Mouse (Mus musculus) c-Kit-positive CD71-positive TER-119-positive erythroid progenitor cells, embryonic 14.5 days (primary cell): ENCODE measurements at regions not wholly inside any gene's neighbourhood (a gene's known extent, or its start where the extent isn't known, plus 50 kb on each side); places are given as distances from the start of the nearest gene placed in this dataset.
"Not testable (repeated sequence)": the region's sequence is repeated elsewhere in the genome, so short reads cannot be mapped to it uniquely, and the experiment has no call there.

Experiments
- DNase-seq: peaks from one replicate; pipeline ENCODE4 v3.0.0-alpha.2; 2013; ENCODE audit warnings: low spot score

GRCm38 (mm10) chr10:91447974-91448703 lies 267.0 kb upstream of the Tmpo start:
- no peak for DNase-seq

GRCm38 (mm10) chr10:91443321-91443720 lies 262.2 kb upstream of the Tmpo start:
- DNase-seq, result no peak

- DNase-seq, result no peak
These were observed 258.9 kb upstream of the Tmpo start for GRCm38 (mm10) chr10:91440051-91440450.

- no peak for DNase-seq
These were observed 256.8 kb upstream of the Tmpo start for GRCm38 (mm10) chr10:91437917-91438316.

DNA sequence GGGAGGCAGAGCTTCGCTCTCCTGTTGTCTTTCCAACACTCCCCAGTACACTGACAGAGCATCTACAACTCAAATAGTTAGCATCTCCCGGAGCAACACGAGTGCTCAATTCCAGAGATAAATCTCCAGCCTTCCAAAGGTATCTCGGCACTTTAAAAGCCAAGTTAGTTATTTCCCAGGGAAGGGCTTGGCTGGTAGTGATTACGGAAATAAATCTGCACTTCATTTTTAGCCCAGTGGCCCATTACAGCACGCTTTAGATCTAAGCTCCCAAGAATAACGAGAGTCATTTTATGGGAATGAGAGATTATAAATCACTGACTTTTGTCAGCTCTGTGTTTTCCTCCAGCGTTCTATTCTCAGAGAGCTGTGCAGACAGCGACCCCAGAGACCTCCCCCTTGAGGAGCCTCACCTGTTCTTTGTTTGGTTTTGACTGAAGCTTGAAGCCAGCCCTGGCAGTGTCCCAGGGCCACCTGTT lies 255.0 kb upstream of the Tmpo start:
- no peak for DNase-seq

DNA sequence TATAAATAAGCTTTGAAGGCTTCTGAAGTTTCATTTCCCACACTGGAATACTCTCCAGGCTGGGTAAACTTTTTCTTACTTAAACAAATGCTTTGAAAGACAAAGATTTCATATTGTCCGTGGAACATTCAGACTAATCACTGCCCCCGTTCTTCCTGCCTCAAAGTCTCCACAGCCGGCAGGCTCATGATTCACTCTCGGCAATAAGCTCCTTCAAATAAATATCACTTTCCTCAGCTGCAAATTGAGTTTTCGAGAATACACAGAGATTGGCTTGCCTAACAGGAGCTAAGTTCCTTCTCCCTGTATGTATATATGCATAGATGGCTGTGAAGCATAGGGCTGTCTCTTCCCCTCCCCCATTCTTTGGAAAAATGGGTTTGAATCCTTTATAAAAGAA lies 249.2 kb upstream of the Tmpo start:
- DNase-seq, result no peak

DNA sequence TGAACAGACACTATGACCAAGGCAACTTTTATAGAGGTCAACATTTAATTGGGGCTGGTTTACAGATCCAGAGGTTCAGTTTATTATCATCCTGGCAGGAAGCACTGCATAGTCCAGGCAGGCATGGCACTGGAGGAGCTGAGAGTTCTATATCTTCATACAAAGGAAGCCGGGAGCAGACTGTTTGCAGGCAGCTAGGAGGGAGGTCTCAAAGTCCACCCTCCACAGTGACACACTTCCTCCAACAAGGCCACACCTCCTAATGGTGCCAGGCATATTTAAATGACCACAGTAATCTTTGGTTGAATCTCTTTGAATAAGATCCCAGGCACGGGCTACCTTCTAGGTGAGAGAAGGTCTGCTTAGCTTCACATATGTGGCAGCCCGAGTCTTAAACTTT lies 245.5 kb upstream of the Tmpo start:
- DNase-seq, result no peak

GRCm38 (mm10) chr10:91425625-91426385 lies 244.7 kb upstream of the Tmpo start:
- not testable (repeated sequence) for DNase-seq

GRCm38 (mm10) chr10:91424786-91425185 lies 243.7 kb upstream of the Tmpo start:
- DNase-seq, result no peak

- no peak for DNase-seq
These were observed 206.1 kb upstream of the Tmpo start for GRCm38 (mm10) chr10:91387255-91387654.

DNA sequence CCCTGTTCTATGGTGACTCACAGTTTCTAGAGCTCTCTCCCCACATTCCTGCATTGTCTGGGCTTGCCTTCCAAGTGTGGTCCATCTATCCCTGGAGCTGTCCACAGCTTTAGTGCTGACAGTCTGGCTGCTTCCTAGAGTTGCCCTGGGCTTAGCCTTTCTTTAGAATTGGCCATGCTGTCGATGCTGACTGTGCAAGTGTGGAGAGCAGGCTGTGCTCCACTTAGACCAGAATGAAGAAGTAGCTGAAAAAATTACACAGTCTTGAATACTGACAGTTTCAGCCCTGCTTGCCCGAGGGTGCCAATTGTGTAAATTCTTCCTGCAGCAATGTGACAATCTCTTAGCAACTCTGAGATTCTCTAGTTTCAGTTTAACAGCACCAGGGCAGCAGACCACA lies 203.3 kb upstream of the Tmpo start:
- DNase-seq, result no peak

- DNase-seq, result no peak
These were observed 195.6 kb upstream of the Tmpo start for GRCm38 (mm10) chr10:91376683-91377082.

DNA sequence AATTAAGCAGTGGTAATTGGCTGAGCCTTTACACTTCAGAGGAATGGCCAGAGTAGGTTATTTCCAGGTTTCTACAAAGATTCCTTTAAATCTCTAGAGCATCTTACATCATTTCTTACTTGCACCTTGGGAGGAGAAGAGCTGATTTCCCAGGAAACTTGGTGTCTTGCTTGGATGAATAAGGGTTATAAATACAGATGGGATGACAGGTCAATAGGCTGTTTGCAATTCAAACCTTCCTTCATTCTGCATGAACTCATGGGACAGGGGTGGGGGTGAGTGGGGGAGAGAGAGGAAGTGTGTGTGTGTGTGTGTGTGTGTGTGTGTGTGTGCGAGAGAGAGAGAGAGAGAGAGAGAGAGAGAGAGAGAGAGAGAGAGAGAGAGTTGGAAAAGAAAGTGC lies 186.4 kb upstream of the Tmpo start:
- DNase-seq, result no peak

DNA sequence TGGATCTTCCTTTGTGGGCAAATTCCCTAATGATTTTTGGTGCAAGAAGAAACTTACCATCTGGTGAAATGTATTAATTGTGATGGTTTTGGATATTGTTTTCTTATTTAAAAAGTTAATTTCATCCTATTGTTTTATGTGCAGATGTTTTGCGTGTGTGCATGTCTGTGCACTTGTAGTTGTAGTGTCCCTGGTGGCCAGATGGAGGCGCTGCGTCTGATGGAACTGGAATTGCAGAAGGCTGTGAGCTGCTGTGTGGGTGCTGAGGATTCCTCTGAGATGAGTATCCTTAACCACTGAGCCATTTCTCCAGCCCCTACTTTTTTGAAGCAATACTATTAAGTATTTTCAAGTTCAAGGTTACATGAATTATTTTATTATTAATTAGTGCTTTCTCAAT lies 181.5 kb upstream of the Tmpo start:
- DNase-seq, result no peak

GRCm38 (mm10) chr10:91361621-91362020 lies 180.5 kb upstream of the Tmpo start:
- DNase-seq, result no peak

DNA sequence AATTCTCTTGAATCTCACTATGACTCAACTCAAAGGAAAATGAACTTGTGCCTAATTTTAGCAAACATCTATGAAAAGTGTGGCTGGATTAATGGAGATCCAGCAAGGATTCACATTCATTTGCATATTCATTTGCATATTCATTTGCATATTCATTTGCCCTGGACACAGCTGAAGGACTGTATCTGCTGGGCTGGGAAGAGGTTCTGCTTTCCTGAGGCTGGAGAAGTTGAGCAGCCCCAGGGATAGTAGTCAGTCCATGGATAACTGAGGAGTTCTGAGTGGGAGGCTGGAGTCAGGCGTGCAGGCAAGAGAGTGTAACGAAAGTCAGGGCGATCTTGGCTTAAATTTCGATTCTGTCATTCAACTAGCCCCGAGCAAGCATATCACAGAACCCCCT lies 164.3 kb upstream of the Tmpo start:
- no peak for DNase-seq

DNA sequence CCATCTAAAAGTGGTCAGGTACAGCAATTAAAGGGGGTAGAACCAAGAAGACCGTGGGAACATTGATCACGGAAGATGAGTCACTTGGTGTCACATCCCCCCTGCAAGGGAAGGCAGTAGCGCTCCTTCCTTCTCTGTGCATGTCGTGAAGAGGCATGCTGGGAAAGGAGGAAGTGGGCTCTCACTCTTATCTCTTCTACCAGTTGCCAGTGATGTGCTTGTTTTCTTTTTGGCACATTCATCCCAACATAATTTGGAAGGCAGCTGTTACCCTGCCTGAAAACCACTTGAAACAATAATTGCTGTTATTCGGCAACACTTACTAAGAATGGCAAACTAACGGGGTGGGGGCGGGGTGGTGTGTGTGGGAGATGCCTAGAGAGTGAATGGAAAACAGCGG lies 161.0 kb upstream of the Tmpo start:
- DNase-seq, result no peak

DNA sequence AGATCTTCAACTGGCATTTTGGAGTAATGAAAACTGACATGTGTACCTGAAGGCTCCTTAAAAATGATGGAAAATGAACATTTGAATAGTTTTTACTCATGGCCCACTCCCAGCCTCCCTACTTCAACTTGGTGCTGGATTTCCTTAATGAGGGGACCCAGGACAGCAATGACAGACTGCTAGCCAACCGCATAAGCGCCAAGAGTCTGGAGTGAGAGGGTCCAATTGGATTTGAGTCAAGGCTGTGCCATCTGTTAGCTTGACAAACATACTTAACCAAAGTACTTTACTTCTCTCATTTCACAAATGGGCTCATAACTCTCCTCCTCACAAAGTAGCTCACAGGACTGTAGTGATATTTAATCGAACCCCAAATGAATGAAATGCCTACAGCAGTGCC lies 158.2 kb upstream of the Tmpo start:
- no peak for DNase-seq

- no peak for DNase-seq
These were observed 145.7 kb upstream of the Tmpo start for GRCm38 (mm10) chr10:91326661-91327312.

- DNase-seq, result no peak
These were observed 145.1 kb upstream of the Tmpo start for GRCm38 (mm10) chr10:91326144-91326655.

DNA sequence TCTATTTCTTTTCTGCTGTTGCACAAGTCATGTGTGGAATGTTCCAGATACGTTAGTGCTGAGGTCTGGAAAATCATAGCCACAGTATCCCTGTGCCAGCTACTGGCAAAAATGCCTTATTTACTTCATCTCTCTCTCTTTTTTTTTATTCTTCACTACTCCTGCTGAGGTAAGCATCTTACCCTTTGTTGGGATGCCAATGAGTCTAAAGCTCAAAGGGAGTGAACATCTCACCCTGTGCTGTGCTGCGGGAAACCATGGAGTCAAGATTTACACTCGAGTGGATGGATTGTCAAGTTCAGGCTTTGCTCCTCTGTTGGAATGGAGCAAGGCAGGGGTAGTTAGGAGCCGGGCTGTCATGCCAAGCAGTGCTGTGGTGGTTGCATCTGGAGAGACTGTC lies 140.1 kb upstream of the Tmpo start:
- no peak for DNase-seq

GRCm38 (mm10) chr10:91319442-91320112 lies 138.5 kb upstream of the Tmpo start:
- DNase-seq, result no peak
